Mouse (Mus musculus) midbrain, embryonic 13.5 days (tissue): ENCODE data around the gene Siglec1. TPM values are rescaled to one million over a fixed set of nuclear protein-coding genes. Genes with fewer than 3 reads are reported as not detected.
"Not testable (repeated sequence)": the region's sequence is repeated elsewhere in the genome, so short reads cannot be mapped to it uniquely, and the experiment has no call there.

Source experiments
- ATAC-seq: fragments of 200-750 bp; cut with Nextera tagmentation; 2 replicates; pipeline ENCODE4 v1.8.0; 2017; ENCODE audit warnings: mild to moderate bottlenecking, moderate TSS enrichment, moderate library complexity
- H3K27ac ChIP-seq: fragments of 300-500 bp; sonication (generic); 2 replicates; pipeline ENCODE4 v1.5.1; 2015; ENCODE audit warnings: inconsistent platforms, mild to moderate bottlenecking, moderate library complexity
- H3K27me3 ChIP-seq: fragments of 300-500 bp; sonication (generic); 2 replicates; pipeline ENCODE4 v1.6.1; 2015; ENCODE audit warnings: mild to moderate bottlenecking, inconsistent platforms
- H3K36me3 ChIP-seq: fragments of 300-500 bp; sonication (generic); 2 replicates; pipeline ENCODE4 v1.6.1; 2015; ENCODE audit warnings: mild to moderate bottlenecking, inconsistent platforms
- H3K4me1 ChIP-seq: fragments of 300-500 bp; sonication (generic); replicated peaks from 2 replicates; pipeline ENCODE4 v1.6.1; 2015; ENCODE audit warnings: inconsistent platforms
- H3K4me2 ChIP-seq: fragments of 300-500 bp; sonication (generic); replicated peaks from 2 replicates; pipeline ENCODE4 v1.6.1; 2015; ENCODE audit warnings: moderate library complexity, mild to moderate bottlenecking, inconsistent platforms
- H3K4me3 ChIP-seq: fragments of 300-500 bp; sonication (generic); replicated peaks from 2 replicates; pipeline ENCODE4 v1.5.1; 2015; ENCODE audit warnings: mild to moderate bottlenecking, inconsistent platforms
- H3K9ac ChIP-seq: fragments of 300-500 bp; sonication (generic); replicated peaks from 2 replicates; pipeline ENCODE4 v1.6.1; 2015; ENCODE audit warnings: mild to moderate bottlenecking, inconsistent platforms
- H3K9me3 ChIP-seq: fragments of 300-500 bp; sonication (generic); 2 replicates; pipeline ENCODE4 v1.6.1; 2016; ENCODE audit warnings: mild to moderate bottlenecking, inconsistent platforms
- WGBS: fragments of 180-500 bp; shearing (Covaris S2); methylation state at CpG from one replicate; pipeline ENCODE4 v1.1.7; 2015; 5-methylcytosine and 5-hydroxymethylcytosine counted together
- polyA plus RNA-seq: library from polyadenylated mRNA; unstranded; fragments of >200 nt; fragmentation: Nextera tagmentation; extraction: Ambion mirVana; gene quantifications from 2 replicates; pipeline ENCODE4 v1.2.1, GENCODE M21; 2015

Siglec1 gene
- polyA plus RNA-seq, 1 experiment from 2014 or later, result 0.17 TPM

GRCm38 (mm10) chr2:131044354-131044852 is 42.2 kb downstream of the Siglec1 start:
- WGBS, result 11% methylated on average over 7 of the region's 7 CpGs
- Histone ChIP-seq H3K4me1 (peaks cover 14% of the 10 kb centered on the region; the same call in 1 of the 2 replicates), H3K9ac (no peak overlapping the region), H3K9me3 (no peaks in the 10 kb centered on the region), H3K4me2 (no peak overlapping the region), H3K27ac (no peak overlapping the region), H3K36me3 (no peaks in the 10 kb centered on the region), H3K27me3 (peaks cover 41% of the 10 kb centered on the region), H3K4me3 (no peak overlapping the region)
- ATAC-seq, result no peak

DNA sequence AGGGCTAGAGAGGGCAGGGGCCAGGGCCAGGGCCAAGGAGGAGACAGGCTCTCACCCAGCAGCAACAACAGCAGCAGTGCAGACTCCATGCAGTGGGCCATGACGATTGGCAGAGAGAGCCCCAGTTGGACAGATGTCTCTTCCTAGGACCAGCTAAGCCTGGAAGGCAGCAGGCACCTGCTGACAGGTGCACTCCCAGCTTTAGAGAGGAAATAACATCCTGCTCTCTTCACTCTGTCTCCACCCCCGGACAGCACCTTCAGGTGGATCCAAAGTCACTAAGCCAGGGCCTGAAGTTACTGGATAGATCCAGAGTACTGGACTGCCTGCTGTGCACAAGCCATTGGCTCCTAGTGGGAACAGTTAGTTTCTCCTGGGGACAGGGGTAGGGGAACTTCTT is 43.6 kb downstream of the Siglec1 start, which contains the start of gene Gfra4:
Gene Gfra4, minus strand, starts transcription at position 101 of the 400 bp plus-strand sequence.
- 83% methylated on average over 2 of the region's 2 CpGs for WGBS
- Histone ChIP-seq H3K4me1 (peaks cover 14% of the 10 kb centered on the region; the same call in 1 of the 2 replicates), H3K4me2 (peak within 1 kb of the TSS; percentile 64), H3K4me3 (peak within 1 kb of the TSS; percentile 54), H3K36me3 (no peaks in the 10 kb centered on the region), H3K9ac (peak within 1 kb of the TSS; percentile 63; the same call in 1 of the 2 replicates), H3K27me3 (peaks cover 46% of the 10 kb centered on the region), H3K9me3 (no peaks in the 10 kb centered on the region), H3K27ac (no peak within 1 kb of the TSS)
- no peak for ATAC-seq

DNA sequence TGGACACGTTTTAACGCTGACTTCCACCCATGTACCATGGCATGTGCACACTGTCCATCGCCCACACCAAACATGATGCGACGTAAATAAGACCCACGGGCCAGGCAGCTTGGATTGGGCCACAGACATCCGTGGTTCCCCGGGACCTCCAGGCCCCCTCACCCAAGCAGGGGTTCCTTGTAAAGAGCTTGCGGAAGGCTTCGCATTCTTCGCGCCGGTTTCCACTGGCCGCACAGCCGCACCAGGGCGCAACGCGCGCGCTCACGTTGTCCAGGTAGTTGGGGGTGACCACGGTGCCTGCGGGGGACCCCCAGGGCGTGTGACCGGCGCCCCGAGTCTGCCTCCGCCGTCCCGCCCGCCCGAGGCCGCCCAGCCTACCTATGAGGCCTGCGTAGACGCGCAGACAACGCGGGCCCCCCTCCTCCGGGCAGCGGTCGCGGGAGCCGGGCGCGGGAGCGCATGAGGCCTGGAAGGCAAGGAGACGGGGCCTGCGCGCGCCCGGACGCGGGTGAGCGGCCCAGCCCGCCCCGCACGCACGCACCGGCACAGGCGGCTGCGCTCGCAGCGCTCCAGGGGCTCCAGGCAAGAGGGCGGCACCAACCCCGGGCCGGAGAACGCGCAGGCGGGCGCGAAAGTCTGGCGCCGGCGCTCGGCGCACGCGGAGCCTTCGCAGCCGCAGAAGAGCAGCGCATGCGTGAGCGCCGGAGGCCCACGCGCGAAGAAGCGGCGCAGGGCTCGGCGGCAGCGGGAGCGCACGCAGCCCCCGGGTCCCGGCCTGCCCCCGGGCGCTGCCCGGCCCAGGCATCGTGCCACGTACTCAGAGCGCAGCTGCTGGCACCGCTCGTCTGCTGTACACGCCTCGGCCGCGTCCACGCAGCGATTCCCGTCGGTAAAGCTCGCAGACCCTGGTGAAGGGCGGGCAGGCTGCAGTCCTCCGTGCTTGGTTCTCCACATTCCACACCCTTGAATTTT is 45.4 kb downstream of the Siglec1 start:
- H3K9me3 ChIP-seq, result no peaks in the 10 kb centered on the region
- peak overlapping the region; percentile 64 for H3K4me2 ChIP-seq
- ATAC-seq, result peak; percentile 87
- H3K27me3 ChIP-seq, result peaks cover 48% of the 10 kb centered on the region
- H3K4me3 ChIP-seq, result peak overlapping the region; percentile 54
- 3% methylated on average over 100 of the region's 115 CpGs for whole genome bisulfite sequencing
- H3K36me3 ChIP-seq, result no peaks in the 10 kb centered on the region
- peaks cover 14% of the 10 kb centered on the region; the same call in 1 of the 2 replicates for H3K4me1 ChIP-seq
- peak overlapping the region; percentile 47; the same call in 1 of the 2 replicates for H3K27ac ChIP-seq
- H3K9ac ChIP-seq, result peak overlapping the region; percentile 63

GRCm38 (mm10) chr2:131038675-131039074 is 47.9 kb downstream of the Siglec1 start:
- Histone ChIP-seq H3K36me3 (no peaks in the 10 kb centered on the region), H3K4me1 (peaks cover 14% of the 10 kb centered on the region; the same call in 1 of the 2 replicates), H3K9me3 (no peaks in the 10 kb centered on the region), H3K4me2 (no peak overlapping the region), H3K9ac (no peak overlapping the region), H3K27me3 (peaks cover 49% of the 10 kb centered on the region), H3K27ac (no peak overlapping the region), H3K4me3 (no peak overlapping the region)
- no peak for ATAC-seq
- WGBS, result 85% methylated on average over 5 of the region's 5 CpGs

DNA sequence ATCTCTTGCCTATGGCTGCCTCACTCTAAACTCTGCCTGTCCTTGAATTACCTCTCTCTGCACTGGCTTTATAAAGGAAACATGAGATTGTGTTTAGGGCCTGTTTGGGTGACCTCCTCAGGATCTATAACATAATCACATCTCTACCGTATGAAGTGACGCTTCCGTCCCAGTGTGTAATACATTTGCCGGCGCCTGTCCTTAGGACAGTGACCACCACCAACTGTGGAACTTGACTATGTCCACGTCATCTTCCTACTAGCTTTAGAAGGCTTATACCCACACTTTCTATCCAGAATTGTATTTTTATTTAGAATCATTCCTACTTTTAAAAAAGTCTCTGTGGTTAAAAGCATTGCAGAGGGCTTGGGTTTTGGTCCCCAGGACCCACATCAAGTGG is 48.4 kb downstream of the Siglec1 start:
- Histone ChIP-seq H3K9me3 (no peaks in the 10 kb centered on the region), H3K36me3 (no peaks in the 10 kb centered on the region), H3K4me2 (no peak overlapping the region), H3K27ac (no peak overlapping the region), H3K9ac (no peak overlapping the region), H3K4me1 (peaks cover 14% of the 10 kb centered on the region; the same call in 1 of the 2 replicates), H3K4me3 (no peak overlapping the region), H3K27me3 (peaks cover 46% of the 10 kb centered on the region)
- 95% methylated on average over 6 of the region's 6 CpGs for WGBS
- no peak for ATAC-seq

DNA sequence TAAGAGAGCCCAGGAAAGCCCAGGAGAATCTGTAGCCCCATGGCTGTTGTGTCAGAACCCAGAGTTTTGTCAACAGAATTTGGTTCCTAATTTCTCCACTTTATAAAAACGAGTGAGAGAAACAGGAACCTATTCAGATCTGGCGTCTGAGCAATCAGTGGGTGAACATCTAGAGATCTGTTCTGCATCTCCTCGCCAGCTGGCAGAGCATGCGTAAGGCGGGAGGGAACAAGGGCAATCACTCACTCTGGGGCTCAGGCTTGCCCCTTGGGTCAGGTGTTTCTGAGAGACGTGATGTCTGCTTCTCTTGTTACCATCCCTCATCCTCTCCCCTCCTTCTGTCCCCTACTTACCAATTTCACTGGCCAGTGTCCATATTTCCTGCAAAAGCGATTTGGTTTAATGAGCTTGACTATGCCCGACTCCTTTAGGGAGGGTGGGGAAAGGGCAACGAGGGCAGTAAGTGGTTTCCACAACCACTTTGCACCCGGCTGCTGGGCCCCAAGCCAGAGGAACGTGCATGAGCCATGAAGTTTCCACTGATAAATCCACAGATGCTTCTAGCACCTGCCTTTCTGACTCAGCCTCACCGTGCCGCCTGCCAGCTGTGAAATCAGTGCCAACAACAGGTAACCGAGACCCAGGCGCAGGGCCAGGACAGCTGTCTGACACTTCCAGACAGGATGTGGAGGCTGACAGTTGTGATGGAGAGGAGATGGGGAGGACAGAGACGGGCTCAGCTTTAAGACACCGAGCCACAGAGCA is 49.2 kb downstream of the Siglec1 start:
- Histone ChIP-seq H3K4me1 (peaks cover 14% of the 10 kb centered on the region; the same call in 1 of the 2 replicates), H3K9ac (no peak overlapping the region), H3K4me3 (no peak overlapping the region), H3K9me3 (no peaks in the 10 kb centered on the region), H3K4me2 (no peak overlapping the region), H3K36me3 (no peaks in the 10 kb centered on the region), H3K27me3 (peaks cover 39% of the 10 kb centered on the region), H3K27ac (no peak overlapping the region)
- WGBS, result 75% methylated on average over 17 of the region's 17 CpGs
- ATAC-seq, result no peak

GRCm38 (mm10) chr2:131036757-131037156 is 49.8 kb downstream of the Siglec1 start:
- Histone ChIP-seq H3K4me3 (no peak overlapping the region), H3K4me2 (no peak overlapping the region), H3K4me1 (peaks cover 12% of the 10 kb centered on the region; the same call in 1 of the 2 replicates), H3K27ac (no peak overlapping the region), H3K36me3 (no peaks in the 10 kb centered on the region), H3K9me3 (no peaks in the 10 kb centered on the region), H3K27me3 (peaks cover 32% of the 10 kb centered on the region), H3K9ac (no peak overlapping the region)
- ATAC-seq, result no peak

- no peak for ATAC-seq
- no peak overlapping the region for H3K4me2 ChIP-seq
- no peaks in the 10 kb centered on the region for H3K36me3 ChIP-seq
- peaks cover 28% of the 10 kb centered on the region for H3K27me3 ChIP-seq
- no peak overlapping the region for H3K9ac ChIP-seq
- no peak overlapping the region for H3K27ac ChIP-seq
- 100% methylated on average over 2 of the region's 2 CpGs for WGBS
- H3K4me3 ChIP-seq, result no peak overlapping the region
- H3K4me1 ChIP-seq, result 0 out of 2 replicates have a peak, but pooled peaks cover 8% of the 10 kb centered on the region
- no peaks in the 10 kb centered on the region for H3K9me3 ChIP-seq
Measured at GRCm38 (mm10) chr2:131036343-131036742, 50.2 kb downstream of the Siglec1 start.

DNA sequence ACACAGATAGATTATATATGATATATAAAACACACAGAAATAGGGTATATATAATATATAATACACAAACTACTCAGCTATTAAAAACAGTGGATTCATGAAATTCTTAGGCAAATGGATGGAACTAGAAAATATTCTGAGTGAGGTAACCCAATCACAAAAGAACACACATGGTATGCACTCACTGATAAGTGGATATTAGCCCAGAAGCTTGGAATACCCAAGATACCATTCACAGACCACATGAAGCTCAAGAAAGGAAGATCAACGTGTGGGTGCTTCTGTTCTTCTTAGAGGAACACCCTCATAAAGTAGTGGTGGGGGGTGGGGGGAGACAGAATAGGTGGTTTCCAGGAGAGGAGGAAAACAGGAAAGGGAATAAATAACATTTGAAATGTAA is 55.2 kb downstream of the Siglec1 start:
- H3K4me2 ChIP-seq, ATAC-seq, H3K4me3 ChIP-seq, H3K9me3 ChIP-seq, H3K27me3 ChIP-seq, H3K4me1 ChIP-seq, H3K9ac ChIP-seq, H3K27ac ChIP-seq: not testable (repeated sequence)
- 70% methylated on average over 1 of the region's 1 CpGs for WGBS
- peaks cover 21% of the 10 kb centered on the region for H3K36me3 ChIP-seq

DNA sequence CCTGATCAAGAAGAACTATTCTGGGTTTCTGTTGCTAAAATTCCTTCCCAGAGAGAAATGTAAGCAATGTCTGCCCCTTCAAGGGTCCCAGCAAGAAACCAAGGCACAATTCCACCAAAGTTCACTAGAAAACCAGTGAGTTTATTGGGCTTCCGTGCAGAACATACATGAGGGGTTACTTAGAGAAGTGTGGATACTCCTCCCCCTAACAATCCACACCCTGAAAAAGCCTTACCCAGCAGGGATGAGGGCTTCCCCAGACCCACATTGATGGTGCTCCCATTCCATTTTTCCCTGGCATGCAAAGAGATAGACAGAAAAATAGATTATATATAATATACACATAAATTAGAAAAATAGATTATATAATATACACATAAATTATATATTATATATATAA is 55.6 kb downstream of the Siglec1 start:
- Histone ChIP-seq H3K27me3 (no peaks in the 10 kb centered on the region), H3K36me3 (peaks cover 25% of the 10 kb centered on the region), H3K27ac (no peak overlapping the region), H3K4me3 (no peak overlapping the region), H3K4me1 (no peaks in the 10 kb centered on the region), H3K9ac (no peak overlapping the region), H3K4me2 (no peak overlapping the region), H3K9me3 (no peaks in the 10 kb centered on the region)
- WGBS, result 91% methylated on average over 1 of the region's 1 CpGs
- no peak for ATAC-seq

DNA sequence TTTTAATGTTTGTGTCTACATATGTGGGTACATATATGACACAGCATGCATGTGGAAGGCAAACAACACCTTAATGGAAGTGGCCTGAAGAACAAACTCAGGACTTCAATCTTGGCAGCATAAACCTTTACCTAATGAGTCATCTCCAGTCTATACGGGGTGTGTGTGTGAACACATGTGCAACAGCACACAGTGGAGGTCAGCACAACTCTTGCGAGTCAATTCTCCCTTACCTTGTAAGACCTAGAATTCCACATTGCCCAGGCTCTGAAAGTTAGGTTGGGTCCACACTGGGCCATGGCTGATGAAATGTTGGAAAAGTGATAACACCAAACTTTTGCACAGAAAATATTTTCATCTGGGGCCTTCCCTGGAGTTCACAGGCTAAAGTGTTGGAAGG is 56.0 kb downstream of the Siglec1 start:
- H3K4me1 ChIP-seq, result no peaks in the 10 kb centered on the region
- ATAC-seq, result no peak
- 94% methylated on average over 2 of the region's 2 CpGs for WGBS
- no peak overlapping the region for H3K4me3 ChIP-seq
- H3K36me3 ChIP-seq, result peaks cover 29% of the 10 kb centered on the region
- H3K27me3 ChIP-seq, result no peaks in the 10 kb centered on the region
- H3K4me2 ChIP-seq, result no peak overlapping the region
- no peaks in the 10 kb centered on the region for H3K9me3 ChIP-seq
- no peak overlapping the region for H3K9ac ChIP-seq
- H3K27ac ChIP-seq, result no peak overlapping the region
